ENCODE assay signal across 26 mouse cellular contexts in the genomic region with DNA sequence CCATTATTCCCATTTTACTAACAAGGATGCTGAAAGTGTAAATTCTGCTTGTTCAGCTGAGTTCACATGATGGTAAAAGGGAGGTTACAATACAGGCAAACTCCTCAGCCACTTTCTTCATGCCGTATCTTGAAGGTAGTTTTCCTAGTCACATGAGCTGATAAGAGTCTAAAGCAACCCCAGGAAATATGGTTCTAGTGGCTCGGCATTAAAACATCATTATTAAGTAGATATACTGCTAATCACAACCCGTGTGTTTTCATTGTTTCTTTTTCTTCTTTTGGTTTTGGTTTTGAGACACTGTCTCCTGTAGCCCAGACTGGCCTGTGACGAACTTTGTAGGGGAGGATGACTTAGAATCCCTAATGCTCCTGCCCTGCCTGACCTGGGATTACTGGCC. TPM values are rescaled to one million over a fixed set of nuclear protein-coding genes. Genes with fewer than 3 reads are reported as not detected.
A peak's percentile ranks its signal among the peaks of the same experiment; 100 is the strongest.
DNase-seq lines count a peak whose midpoint lies in the region; ATAC-seq and TF ChIP-seq lines count a peak whose summit lies in the region.
"Had no signal": no experiment of that assay in that cellular context is flagged by ENCODE, and none has a peak within 500 bp of the region (broad histone marks: within the 10 kb centered on the region; RNA-seq: fewer than 3 reads in every experiment).

No protein-coding gene starts in this region.

- no peak for TF ChIP-seq CTCF in lung, embryonic 14.5 days (IDR thresholded peaks at IDR 0.05; ENCODE audit: low read depth)
- no peak for TF ChIP-seq CTCF in lung, adult 2 months (IDR thresholded peaks at IDR 0.05; ENCODE audit: insufficient read depth, low read length)
- TF ChIP-seq CTCF in liver, embryonic 14.5 days (IDR thresholded peaks at IDR 0.05; ENCODE audit: low read depth), result no peak

- H3K27me3 ChIP-seq in erythroblast, embryonic 14.5 days (ENCODE audit: control insufficient read depth), result peaks cover 11% of the 10 kb centered on the region; the same call in 1 of the 2 replicates
- peaks cover 42% of the 10 kb centered on the region for H3K27me3 ChIP-seq in lung, embryonic 14.5 days (ENCODE audit: insufficient read depth, low read length)
- H3K27me3 ChIP-seq in liver, embryonic 14.5 days (ENCODE audit: control insufficient read depth, insufficient read depth, low read length), result no peaks in the 10 kb centered on the region; the same call in 1 of the 2 replicates

- no peak; the same call in 1 of the 2 replicates for ATAC-seq in erythroblast, adult 5-6 weeks (replicated peaks; ENCODE audit: low FRiP score, poor library complexity, severe bottlenecking)
- ATAC-seq in lung, embryonic 14.5 days (ENCODE audit: insufficient read depth), result no peak
- ATAC-seq in liver, embryonic 14.5 days (ENCODE audit: insufficient read depth), result no peak
- ATAC-seq: hindbrain, embryonic 16.5 days; intestine, embryonic 15.5 days had no signal

- TF ChIP-seq EP300 in liver, embryonic 14.5 days (IDR thresholded peaks at IDR 0.05; ENCODE audit: low read depth), result peak; percentile 15; the same call in 1 of the 2 replicates

- no peak overlapping the region for H3K27ac ChIP-seq in lung, embryonic 14.5 days (ENCODE audit: low read depth)
- peak overlapping the region; percentile 92 for H3K27ac ChIP-seq in liver, embryonic 14.5 days
- H3K27ac ChIP-seq: forebrain, embryonic 10.5 days; hindbrain, embryonic 10.5 days; intestine, embryonic 15.5 days; limb, embryonic 13.5 days; midbrain, embryonic 12.5 days had no signal

- peaks cover 82% of the 10 kb centered on the region for H3K4me1 ChIP-seq in erythroblast, embryonic 14.5 days (ENCODE audit: control insufficient read depth)
- 0 out of 2 replicates have a peak, but pooled peaks cover 3% of the 10 kb centered on the region for H3K4me1 ChIP-seq in lung, embryonic 14.5 days (ENCODE audit: insufficient read depth)
- peaks cover 2% of the 10 kb centered on the region; the same call in 1 of the 2 replicates for H3K4me1 ChIP-seq in lung, adult 2 months (ENCODE audit: control insufficient read depth, insufficient read depth, low read length)
- peaks cover 47 to 54% of the 10 kb centered on the region in 2 experiments for H3K4me1 ChIP-seq in liver, embryonic 14.5 days (replicated peaks; ENCODE audit: control insufficient read depth in 2 of 2, insufficient read depth in 2 of 2, low read length in 1 of 2)

- peak overlapping the region; percentile 97; the same call in 1 of the 2 replicates for H3K4me2 ChIP-seq in lung, embryonic 14.5 days
- H3K4me2 ChIP-seq in liver, embryonic 14.5 days (ENCODE audit: low read depth), result peak overlapping the region; percentile 92

- DNase-seq in lung, embryonic 14.5 days, result no peak
- DNase-seq in lung, adult 2 months, result no peak
- no peak for DNase-seq in liver, embryonic 14.5 days (ENCODE audit: low read depth in 3 of 3, low spot score in 3 of 3)
- no peak for DNase-seq in left cerebral cortex, adult 18-20 months (ENCODE audit: low spot score in 2 of 2)
- no peak for DNase-seq in adrenal gland, postnatal 25 days
- no peak for DNase-seq in adrenal gland, adult (ENCODE audit: inconsistent age in 2 of 2, low spot score in 1 of 2)
- DNase-seq: adrenal gland, adult 2 months; cerebellum, adult 8-10 months; kidney, postnatal 36 days; lung, postnatal 4 days; right cerebral cortex, postnatal 14 days; spleen, adult 18-20 months had no signal

- 64% methylated on average over 4 of the region's 4 CpGs for WGBS in lung, embryonic 14.5 days
- WGBS in lung, adult 2 months, result 50% methylated on average over 4 of the region's 4 CpGs
- WGBS in liver, embryonic 14.5 days (ENCODE audit: insufficient replicate concordance), result 7% methylated on average over 4 of the region's 4 CpGs

- no peak overlapping the region for H3K9ac ChIP-seq in lung, embryonic 14.5 days
- peak overlapping the region; percentile 100 for H3K9ac ChIP-seq in liver, embryonic 14.5 days (replicated peaks)
- H3K9ac ChIP-seq: intestine, embryonic 15.5 days; kidney, embryonic 15.5 days; limb, embryonic 13.5 days; midbrain, embryonic 12.5 days had no signal

- H3K4me3 ChIP-seq in erythroblast, embryonic 14.5 days (replicated peaks), result peak overlapping the region; percentile 93
- no peak overlapping the region for H3K4me3 ChIP-seq in lung, embryonic 14.5 days (ENCODE audit: low read depth, low read length)
- H3K4me3 ChIP-seq in lung, adult 2 months (replicated peaks; ENCODE audit: extremely low read depth, low read depth, low read length), result no peak overlapping the region
- H3K4me3 ChIP-seq in liver, embryonic 14.5 days (ENCODE audit: insufficient read depth in 1 of 2, low read depth in 2 of 2, low read length in 2 of 2), result peak overlapping the region; percentile 50 to 72
- H3K4me3 ChIP-seq: intestine, embryonic 15.5 days; limb, embryonic 13.5 days; midbrain, embryonic 12.5 days had no signal

- TF ChIP-seq POLR2A in lung, adult 2 months (IDR thresholded peaks at IDR 0.05; ENCODE audit: borderline replicate concordance, extremely low read depth, low read depth, low read length), result no peak

- peaks cover 91% of the 10 kb centered on the region for H3K36me3 ChIP-seq in erythroblast, embryonic 14.5 days (ENCODE audit: control insufficient read depth)
- H3K36me3 ChIP-seq in lung, embryonic 14.5 days (ENCODE audit: insufficient read depth), result no peaks in the 10 kb centered on the region
- peaks cover 70% of the 10 kb centered on the region for H3K36me3 ChIP-seq in liver, embryonic 14.5 days (replicated peaks; ENCODE audit: control insufficient read depth, insufficient read depth, low read depth)
- H3K36me3 ChIP-seq: forebrain, embryonic 10.5 days; heart, embryonic 15.5 days; hindbrain, embryonic 10.5 days; intestine, embryonic 15.5 days; kidney, embryonic 15.5 days; limb, embryonic 13.5 days; midbrain, embryonic 12.5 days had no signal

- no peaks in the 10 kb centered on the region for H3K9me3 ChIP-seq in erythroblast, embryonic 14.5 days (ENCODE audit: control insufficient read depth, low read length)
- no peaks in the 10 kb centered on the region for H3K9me3 ChIP-seq in lung, embryonic 14.5 days (ENCODE audit: low read depth, low read length)
- no peaks in the 10 kb centered on the region for H3K9me3 ChIP-seq in liver, embryonic 14.5 days (ENCODE audit: control insufficient read depth, low read length)
- H3K9me3 ChIP-seq: forebrain, embryonic 10.5 days; heart, embryonic 15.5 days; hindbrain, embryonic 10.5 days; intestine, embryonic 15.5 days; kidney, embryonic 15.5 days; limb, embryonic 13.5 days; midbrain, embryonic 12.5 days had no signal

RNA-seq across cellular contexts. Expression of gene Lmo2, which starts 10.4 kb away (rescaled TPM):
- 141 and 161 TPM in 2 replicates for polyA plus RNA-seq in erythroblast, embryonic 14.5 days (2012)
- total RNA-seq in erythroblast, adult 5-6 weeks (2015; ENCODE audit: low replicate concordance), result 827 TPM in 2 replicates
- total RNA-seq in erythroblast, adult 5-6 weeks (2017; ENCODE audit: low replicate concordance), result 564 and 619 TPM in 2 replicates
- polyA plus RNA-seq in lung, embryonic 14.5 days (2014; fragmentation: Nextera tagmentation; extraction: Ambion mirVana), result 44.0 and 44.5 TPM in 2 replicates
- 47.8 and 51.7 TPM in 2 replicates for polyA plus RNA-seq in lung, adult 2 months (2012; rRNA removed)
- polyA plus RNA-seq in liver, embryonic 14.5 days (2012; rRNA removed), result 108 and 152 TPM in 2 replicates
- 143 and 165 TPM in 2 replicates for polyA plus RNA-seq in liver, embryonic 14.5 days (2014; fragmentation: Nextera tagmentation; extraction: Ambion mirVana)
- total RNA-seq in left cerebral cortex, adult 18-20 months (2021), result 10 to 100 TPM; 17.3 to 18.5 TPM
- 28.9 and 31.9 TPM in 2 replicates for total RNA-seq in adrenal gland, postnatal 25 days (2021)

RNA-seq across cellular contexts. Expression of gene Fbxo3, which starts 59.3 kb away (rescaled TPM):
- 0.70 and 0.79 TPM in 2 replicates for polyA plus RNA-seq in erythroblast, embryonic 14.5 days (2012)
- 97.2 and 111 TPM in 2 replicates for total RNA-seq in erythroblast, adult 5-6 weeks (2015; ENCODE audit: low replicate concordance)
- 115 and 124 TPM in 2 replicates for total RNA-seq in erythroblast, adult 5-6 weeks (2017; ENCODE audit: low replicate concordance)
- 54.0 and 56.6 TPM in 2 replicates for polyA plus RNA-seq in lung, embryonic 14.5 days (2014; fragmentation: Nextera tagmentation; extraction: Ambion mirVana)
- polyA plus RNA-seq in lung, adult 2 months (2012; rRNA removed), result 11.4 and 19.3 TPM in 2 replicates
- 23.3 and 28.7 TPM in 2 replicates for polyA plus RNA-seq in liver, embryonic 14.5 days (2012; rRNA removed)
- polyA plus RNA-seq in liver, embryonic 14.5 days (2014; fragmentation: Nextera tagmentation; extraction: Ambion mirVana), result 45.9 and 53.1 TPM in 2 replicates
- total RNA-seq in left cerebral cortex, adult 18-20 months (2021), result 10 to 100 TPM; 58.5 to 59.6 TPM
- 85.6 and 105 TPM in 2 replicates for total RNA-seq in adrenal gland, postnatal 25 days (2021)

RNA-seq across cellular contexts. Expression of gene 4931422A03Rik, which starts 60.0 kb away (rescaled TPM):
- not detected in 2 replicates for polyA plus RNA-seq in erythroblast, embryonic 14.5 days (2012)
- 6.1 and 10.4 TPM in 2 replicates for total RNA-seq in erythroblast, adult 5-6 weeks (2015; ENCODE audit: low replicate concordance)
- not detected in 2 replicates for total RNA-seq in erythroblast, adult 5-6 weeks (2017; ENCODE audit: low replicate concordance)
- polyA plus RNA-seq in lung, embryonic 14.5 days (2014; fragmentation: Nextera tagmentation; extraction: Ambion mirVana), result 1.9 and 2.1 TPM in 2 replicates
- polyA plus RNA-seq in lung, adult 2 months (2012; rRNA removed), result not detected in 2 replicates
- polyA plus RNA-seq in liver, embryonic 14.5 days (2012; rRNA removed), result not detected in 2 replicates
- polyA plus RNA-seq in liver, embryonic 14.5 days (2014; fragmentation: Nextera tagmentation; extraction: Ambion mirVana), result 0.52 and 0.86 TPM in 2 replicates
- not detected for total RNA-seq in left cerebral cortex, adult 18-20 months (2021)
- not detected in 2 replicates for total RNA-seq in adrenal gland, postnatal 25 days (2021)
- total RNA-seq: adrenal gland, adult 2 months; gastrocnemius, postnatal 4 days; left cerebral cortex, postnatal 25 days; monocyte, adult 5-6 weeks; neutrophil, adult 5-6 weeks had no signal
- polyA plus RNA-seq: adrenal gland, adult 2 months had no signal

Comparison
In these comparisons a context has a peak if more than half of its experiments do, and no peak if none do; other contexts are left out.
1. H3K4me3 ChIP-seq: peak in erythroblast, embryonic 14.5 days (single experiment) and liver, embryonic 14.5 days (2 of 2); none in lung, embryonic 14.5 days (single experiment) and lung, adult 2 months (single experiment).